ENCODE assay signal across 1 mouse cellular context in the genomic region with DNA sequence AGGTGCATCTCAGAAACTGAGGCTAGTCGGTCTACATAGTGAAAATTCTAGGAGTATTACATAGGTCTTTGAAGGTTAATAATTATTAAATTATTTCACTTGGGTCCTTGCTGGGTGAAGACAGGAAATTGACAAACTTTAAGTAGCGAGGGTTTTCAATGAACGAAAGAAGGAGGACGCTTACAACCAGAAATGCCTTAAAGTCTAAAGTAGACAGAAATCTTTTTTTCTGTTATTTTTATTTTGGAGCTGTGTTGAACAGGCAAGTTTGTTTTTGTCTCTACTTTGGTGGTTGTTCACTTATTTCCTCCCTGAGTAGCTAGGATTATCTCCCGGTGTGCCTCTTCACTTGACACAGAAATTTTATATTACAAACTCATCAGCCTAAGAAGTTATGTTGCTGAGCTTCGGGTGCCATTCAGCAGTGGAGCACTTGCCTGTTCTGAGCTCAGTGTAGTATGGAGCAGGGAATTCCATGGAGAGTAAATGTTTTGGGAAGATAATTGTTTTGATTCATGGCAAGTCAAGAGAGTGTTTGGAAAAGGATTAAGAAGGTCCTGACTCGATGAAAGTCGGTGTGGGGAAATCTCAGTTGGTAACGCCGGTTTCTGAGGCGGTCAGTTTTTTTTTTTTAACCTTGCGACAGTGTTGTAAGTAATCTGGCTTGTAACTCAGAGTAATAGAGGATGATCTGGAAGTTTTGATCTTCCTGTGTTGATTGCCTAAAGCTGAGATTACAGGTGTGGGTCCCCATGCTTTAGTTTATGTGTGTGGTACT.
TF ChIP-seq lines count a peak whose summit lies in the region.

No protein-coding gene starts in this region.

TF ChIP-seq in MEL, 35 proteins besides CTCF, POLR2A, EP300 and RAD21:
- TF ChIP-seq ZNF384 (IDR thresholded peaks at IDR 0.05; ENCODE audit: low read depth, low read length) = 0 out of 2 replicates have a peak, but pooled peaks have one; percentile 6
- no peak for TF ChIP-seq TCF12 (IDR thresholded peaks at IDR 0.05; ENCODE audit: low read depth, low read length)
